Mouse (Mus musculus): ENCODE data around the gene Prkrip1. TPM values are rescaled to one million over a fixed set of nuclear protein-coding genes. Genes with fewer than 3 reads are reported as not detected.
"Not testable (repeated sequence)": the region's sequence is repeated elsewhere in the genome, so short reads cannot be mapped to it uniquely, and the experiment has no call there.

Prkrip1 gene
- total RNA-seq, 2 experiments from 2014 or later: 32.8 to 42.6 TPM

DNA sequence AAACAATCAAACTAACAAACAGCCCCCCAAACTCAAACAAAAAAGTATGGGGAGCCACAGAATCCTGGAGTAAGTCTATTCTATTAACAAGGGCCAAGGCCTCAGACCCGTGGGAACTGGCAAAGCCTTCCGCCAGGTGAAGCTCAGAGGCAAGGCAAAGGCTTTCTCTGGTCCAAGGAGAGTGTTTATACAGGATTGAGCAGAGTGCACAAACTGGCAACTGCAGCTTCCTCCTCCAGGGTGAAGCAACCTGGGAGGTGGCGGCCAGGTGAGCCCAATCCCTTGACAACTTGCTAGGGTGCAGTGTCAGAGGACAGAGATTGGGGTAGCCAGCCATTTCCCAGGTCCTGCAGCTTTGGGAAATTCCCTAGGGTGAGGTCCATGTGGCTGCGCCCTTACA lies 31.5 kb downstream of the Prkrip1 start:
- DNase-seq (ENCODE audit: extremely low spot score in 1 of 2, low spot score in 1 of 2): no peak

DNA sequence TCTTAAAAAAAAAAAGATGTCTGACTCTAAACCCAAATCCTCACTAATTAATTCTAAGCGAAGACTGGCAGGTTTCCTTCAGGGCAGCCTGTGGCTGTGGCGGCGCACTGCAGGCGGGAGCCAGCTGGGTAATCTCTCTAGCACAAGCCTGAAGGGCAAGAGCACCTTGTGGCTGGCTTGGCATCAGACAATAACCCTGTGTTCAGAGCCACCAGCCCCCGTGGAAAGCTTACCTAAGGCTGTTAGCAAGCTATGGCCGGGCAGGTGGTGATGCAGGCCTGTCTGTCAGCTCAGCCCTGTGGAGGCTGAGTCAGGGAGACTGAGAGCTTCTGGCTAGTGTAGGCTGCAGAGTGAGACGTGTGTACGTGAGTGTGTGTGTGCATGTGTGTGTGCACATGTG lies 33.5 kb downstream of the Prkrip1 start:
- DNase-seq (ENCODE audit: extremely low spot score in 1 of 2, low spot score in 1 of 2): no peak

DNA sequence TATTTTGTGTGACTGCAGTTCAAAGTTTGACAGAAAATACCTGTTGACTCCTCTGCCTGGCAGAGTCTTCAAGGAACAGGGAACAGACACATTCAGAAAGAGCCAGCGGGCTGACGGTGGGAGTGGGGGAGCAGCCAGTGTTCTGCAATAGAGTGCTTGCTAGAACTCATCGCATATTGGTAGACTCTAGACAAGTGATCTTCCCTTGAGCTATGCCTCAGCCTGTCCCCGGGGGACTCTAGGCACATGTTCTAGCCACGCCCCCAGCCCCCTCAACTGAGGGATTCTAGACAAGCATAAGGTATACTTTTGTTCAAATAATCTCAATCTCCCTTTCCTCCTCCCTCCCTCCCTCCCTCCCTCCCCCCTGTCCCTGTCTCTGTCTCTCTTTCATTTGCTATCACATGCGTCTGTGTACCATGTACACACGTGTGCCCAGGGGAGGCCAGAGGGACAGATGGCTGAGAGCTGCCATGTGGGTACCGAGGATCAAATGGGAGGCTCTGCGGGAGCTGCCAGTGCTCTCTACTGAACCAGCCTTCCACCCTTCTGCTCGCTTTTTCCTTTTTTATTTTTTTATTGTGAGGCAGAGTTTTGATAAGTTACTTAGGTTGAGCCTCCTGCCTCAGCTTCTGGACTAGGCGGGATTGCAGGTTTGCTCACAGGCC lies 34.8 kb downstream of the Prkrip1 start:
- no peak for DNase-seq (ENCODE audit: extremely low spot score in 1 of 2, low spot score in 1 of 2)

DNA sequence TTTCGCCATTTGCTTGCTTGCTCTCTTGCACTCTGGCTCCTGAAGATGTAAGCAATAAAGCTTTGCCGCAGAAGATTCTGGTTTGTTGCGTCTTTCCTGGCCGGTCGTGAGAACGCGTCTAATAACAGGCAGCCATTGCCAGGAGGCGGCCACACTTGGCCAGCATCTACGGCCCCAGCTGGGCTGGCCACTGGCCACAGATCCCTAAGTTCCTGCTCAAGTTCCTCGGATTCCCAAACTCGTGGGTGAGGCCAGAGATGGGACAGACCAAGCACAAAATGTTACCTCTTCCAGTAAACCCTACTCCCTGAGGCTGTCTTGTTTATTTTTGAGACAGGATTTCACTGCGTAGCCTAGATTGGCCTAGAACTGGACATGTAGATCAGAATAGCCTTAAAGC lies 38.7 kb downstream of the Prkrip1 start:
- not testable (repeated sequence) for DNase-seq (ENCODE audit: extremely low spot score in 1 of 2, low spot score in 1 of 2)

DNA sequence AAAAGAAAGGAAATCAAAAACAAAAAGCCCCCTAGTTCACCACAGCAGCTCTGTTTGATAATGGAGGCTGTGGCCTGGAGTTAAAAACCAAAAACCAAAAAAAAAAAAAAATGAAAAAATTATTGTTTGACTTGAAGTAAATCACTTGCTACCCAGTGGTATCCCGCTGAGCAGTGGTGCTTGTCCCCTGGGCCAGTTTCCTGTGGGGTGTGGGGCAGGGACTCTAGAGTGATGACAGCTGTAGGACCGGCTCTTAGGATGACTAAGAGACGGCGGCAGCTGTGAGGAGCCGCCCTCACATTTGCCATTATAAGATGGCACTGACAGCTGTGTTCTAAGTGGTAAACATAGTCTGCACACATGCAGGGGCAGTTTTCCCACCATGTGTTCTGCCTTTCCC lies 43.4 kb downstream of the Prkrip1 start:
- DNase-seq (ENCODE audit: extremely low spot score in 1 of 2, low spot score in 1 of 2): no peak

DNA sequence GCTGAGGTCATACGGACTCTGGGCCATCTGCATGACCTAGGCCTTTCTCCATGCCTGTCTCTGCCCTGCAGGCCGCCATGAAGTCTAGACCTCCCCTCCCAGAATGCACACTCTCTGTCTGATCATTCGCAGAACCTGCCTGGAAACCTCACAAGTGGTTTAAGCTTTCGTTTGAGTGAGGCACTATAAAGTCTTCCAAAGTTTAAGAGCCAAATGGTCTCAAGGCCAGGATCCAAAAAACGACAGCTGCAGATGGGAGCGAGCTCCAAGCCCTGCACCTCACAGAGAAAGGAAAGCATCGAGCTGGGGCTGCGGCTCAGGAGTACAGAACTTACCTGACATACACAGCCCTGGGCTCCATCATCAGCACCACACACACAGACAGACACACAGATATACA lies 46.4 kb downstream of the Prkrip1 start:
- DNase-seq (ENCODE audit: extremely low spot score in 1 of 2, low spot score in 1 of 2): no peak

DNA sequence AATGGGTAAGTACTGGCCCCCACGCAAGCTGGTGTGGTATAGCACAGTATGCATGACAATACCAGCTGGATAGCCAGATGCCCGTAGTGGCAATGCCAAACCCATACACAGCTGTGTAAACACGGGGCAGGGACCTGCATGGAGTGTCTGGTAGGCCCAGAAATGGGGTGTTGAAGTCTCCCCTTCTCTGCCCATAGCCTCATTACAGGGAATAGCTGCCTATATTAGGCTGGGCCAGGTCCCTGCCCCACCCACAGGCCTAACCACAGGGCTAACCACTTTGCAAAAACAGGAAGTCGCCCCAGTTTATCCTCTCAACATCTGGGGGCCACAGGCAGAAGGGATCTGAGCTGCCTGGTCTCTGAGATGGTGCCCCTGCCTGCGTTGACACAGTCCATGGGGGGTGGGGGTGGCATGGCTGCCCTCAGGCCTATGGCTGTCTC lies 49.6 kb downstream of the Prkrip1 start:
- DNase-seq (ENCODE audit: extremely low spot score in 1 of 2, low spot score in 1 of 2): not testable (repeated sequence)

DNA sequence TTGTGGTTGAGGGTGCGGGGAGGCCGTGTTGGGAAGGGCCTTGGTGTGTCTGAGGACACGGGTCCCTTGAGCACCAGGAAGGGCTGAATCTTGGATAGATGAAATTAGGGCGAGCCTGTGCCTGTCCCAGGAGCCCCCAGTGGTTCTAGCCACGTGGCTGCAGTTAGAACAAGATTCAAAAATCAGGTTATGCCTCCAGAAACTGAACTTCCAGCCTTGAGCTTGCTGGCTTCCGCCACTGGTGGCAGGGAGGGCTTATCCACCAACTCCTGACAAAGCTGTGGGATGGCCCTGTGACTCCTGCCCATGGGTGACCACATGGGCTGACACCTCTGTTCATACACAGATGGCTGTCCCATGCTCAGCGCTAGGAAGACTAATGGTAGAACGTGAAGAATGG lies 51.1 kb downstream of the Prkrip1 start:
- DNase-seq (ENCODE audit: extremely low spot score in 1 of 2, low spot score in 1 of 2): no peak

DNA sequence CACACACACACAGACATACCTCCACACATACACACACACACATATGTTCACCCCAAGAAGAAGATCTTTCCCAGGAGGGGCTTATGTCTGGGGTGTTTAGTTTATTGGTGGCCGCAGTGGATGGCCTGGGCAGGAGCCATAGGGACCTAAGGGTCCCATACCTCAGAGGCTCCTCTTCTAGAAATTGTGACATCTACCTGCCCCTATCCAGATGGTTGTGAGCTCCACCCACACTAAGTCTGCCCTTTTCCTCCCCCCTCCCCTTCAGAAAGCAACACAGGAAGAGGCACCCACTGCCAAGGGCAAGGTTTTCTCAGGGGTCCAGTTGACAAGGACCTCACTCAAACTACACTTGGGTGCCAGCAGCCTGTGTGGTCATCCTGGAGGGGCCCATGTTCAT lies 51.8 kb downstream of the Prkrip1 start:
- no peak for DNase-seq (ENCODE audit: extremely low spot score in 1 of 2, low spot score in 1 of 2)

DNA sequence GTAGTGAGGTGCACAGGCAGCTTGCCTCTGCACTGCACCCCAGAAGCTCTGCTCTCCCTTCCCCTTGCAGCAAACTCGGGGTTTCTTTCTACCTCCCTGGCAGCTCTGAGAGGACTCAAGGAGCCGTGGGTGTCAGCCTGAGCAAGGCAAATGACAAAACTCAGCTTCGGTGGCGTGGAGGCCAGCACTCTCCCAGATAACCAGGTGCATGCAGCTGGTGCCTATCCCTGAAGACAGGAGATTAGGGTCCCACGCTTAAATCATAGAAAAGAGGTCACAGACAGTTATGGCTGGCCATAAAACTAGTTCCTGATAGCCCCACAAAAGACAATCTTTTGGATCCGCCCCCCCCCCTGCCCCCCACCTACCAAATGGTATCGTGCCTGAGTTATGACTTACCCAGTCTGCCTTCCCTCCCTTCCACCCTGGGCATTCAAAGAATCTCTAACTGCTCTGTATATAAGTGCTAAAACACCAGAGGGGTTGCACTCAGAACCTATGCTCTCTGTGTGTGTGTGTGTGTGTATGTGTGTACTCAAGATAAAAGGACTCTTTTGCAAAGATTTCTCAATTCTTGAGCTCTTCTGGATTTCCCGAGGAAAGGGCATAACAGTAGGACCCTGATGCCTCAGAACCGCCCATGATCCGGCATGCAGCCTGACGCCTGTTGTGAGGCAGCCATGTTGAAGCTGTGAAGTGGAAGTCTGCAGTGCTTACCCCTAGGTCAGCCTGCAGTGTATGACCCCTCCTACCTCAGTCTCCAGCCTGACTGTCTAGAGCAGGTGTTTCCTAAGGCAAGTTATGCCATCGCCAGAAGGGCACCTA lies 53.9 kb downstream of the Prkrip1 start:
- DNase-seq (ENCODE audit: extremely low spot score in 1 of 2, low spot score in 1 of 2): no peak

DNA sequence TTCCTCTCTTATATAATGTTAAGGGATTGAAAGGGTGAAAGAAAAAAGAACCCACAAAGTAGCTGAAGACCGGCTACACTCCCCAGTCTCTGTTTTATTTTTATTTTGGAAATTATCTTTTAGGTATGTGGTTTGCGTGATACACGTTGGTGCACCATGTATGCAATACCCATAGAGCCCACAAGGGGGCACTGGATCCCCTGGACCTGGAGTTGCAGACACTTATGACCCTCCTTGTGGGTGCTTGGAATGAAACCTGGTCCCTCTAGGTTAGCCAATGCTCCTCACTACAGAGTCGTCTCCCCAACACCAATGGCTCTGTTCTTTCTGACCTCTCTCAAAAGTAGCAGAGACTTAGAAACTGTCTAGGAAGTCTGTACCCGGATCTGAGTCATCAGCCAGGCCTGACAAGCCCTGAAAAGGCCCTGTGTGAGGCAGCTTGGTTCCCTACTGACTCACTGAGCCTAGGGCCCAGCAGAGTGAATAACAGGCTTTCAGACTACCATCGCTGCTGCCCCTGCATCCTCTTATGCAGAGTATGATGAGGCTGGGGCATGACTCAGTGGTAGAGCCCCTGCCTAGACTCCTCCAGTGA lies 55.5 kb downstream of the Prkrip1 start:
- DNase-seq (ENCODE audit: extremely low spot score in 1 of 2, low spot score in 1 of 2): no peak

DNA sequence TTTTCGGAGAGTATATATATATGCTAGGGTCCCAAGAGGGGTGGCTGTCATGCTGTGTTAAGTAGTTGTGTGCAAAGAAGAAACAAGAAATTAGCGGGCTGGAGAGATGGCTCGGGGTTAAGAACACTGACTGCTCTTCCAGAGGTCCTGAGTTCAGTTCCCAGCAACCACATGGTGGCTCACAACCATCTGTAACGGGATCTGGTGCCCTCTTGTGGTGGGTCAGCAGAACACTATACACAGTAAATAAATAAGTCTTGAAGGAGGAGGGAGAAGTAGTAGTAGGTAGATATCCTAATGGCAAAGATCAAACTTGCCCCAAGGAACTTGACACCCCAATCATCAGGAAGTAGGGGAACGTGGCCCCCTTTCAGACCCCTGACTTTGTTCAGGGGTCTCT lies 56.0 kb downstream of the Prkrip1 start:
- no peak for DNase-seq (ENCODE audit: extremely low spot score in 1 of 2, low spot score in 1 of 2)

DNA sequence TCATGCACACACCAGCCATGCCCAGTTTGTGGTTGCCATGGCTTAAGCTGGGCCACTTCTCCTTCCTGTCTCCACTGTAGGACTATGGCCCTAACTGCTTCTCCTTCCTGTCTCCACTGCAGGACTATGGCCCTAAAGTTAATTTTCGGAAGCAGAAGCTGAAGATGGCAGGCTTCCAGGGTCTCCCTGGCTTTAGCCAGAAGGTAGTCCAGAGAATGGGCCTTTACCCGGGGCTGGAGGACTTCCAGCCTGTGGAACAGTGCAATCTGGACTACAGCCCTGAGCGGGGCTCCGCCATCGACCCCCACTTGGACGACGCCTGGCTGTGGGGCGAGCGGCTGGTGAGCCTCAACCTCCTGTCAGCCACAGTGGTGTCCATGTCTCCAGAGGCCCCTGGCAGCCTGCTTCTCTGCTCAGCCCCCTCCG lies 58.7 kb downstream of the Prkrip1 start:
- DNase-seq (ENCODE audit: extremely low spot score in 1 of 2, low spot score in 1 of 2): peak in 1 of 2 experiments; percentile 28

DNA sequence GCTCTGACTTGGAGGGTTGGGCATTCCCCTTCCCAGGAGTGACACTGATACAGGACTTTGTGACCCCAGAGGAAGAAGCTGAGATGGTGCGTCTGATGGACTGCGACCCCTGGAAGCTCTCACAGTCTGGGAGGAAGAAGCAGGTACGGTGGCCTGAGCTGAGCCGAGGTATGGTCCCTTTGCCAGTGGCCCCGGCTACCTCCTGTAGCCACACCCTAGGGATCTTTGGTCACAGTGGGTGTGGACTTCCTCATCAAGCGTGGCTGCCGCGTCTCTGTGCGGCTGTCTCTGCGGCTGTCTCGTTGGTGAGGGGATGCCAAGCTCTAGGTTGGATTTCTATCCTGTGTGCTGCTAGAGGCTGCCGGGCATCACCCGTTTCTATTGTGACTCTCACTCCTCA lies 59.4 kb downstream of the Prkrip1 start:
- no peak for DNase-seq (ENCODE audit: extremely low spot score in 1 of 2, low spot score in 1 of 2)

DNA sequence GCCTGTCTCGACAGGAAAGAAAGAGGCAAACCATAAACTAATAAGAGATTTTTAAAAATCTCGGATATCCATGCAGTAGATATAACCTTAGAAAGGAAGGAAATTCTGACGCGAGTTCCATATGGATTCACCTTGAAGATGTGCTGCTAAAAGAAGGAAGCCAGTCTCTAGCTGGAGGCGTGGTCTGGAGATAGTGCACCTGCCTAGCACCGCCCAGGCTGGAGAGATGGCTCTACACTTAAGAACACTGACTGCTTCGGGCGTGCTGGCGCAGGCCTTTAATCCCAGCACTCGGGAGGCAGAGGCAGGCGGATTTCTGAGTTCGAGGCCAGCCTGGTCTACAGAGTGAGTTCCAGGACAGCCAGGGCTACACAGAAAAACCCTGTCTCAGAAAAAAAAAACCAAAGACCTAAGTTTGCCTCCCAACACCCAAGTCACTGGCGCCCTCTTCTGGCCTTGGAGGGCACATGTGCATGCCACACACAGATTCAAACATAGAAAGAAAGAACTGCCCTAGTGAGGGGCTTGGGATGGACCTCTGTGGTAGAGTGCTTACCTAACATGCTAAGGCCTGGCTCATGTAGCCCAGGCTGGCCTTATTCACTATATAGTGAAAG lies 61.0 kb downstream of the Prkrip1 start:
- peak in 1 of 2 experiments; percentile 50 for DNase-seq (ENCODE audit: extremely low spot score in 1 of 2, low spot score in 1 of 2)

DNA sequence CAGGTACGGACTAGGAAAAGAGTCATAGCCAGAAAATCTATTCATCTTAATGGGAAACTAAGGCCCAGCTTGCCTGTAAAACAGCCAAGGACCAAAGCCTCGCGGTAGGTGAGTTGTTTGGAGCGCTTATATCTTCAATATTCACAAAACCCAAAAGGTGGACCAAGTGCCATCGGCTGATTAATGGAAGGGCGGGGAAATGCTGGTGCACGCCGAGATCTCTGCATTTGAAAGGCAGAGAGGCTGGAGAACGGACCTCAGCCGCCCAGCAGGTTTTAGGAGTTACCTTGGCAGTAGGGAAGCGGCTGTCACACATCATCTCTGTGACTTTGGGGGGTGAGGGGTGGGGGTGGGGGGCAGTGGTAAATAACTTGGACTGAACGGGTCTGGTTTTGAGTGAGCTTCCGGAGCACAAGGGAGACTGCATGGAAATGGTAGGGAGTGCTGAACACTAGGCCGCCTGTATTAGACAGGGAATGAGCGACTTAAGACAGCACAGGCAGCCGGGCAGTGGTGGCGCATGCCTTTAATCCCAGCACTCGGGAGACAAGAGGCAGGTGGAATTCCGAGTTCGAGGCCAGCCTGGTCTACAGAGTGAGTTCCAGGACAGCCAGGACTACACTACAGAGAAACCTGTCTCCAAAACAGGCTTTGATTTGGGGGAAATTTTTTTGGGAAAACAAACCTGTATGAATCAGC lies 62.3 kb downstream of the Prkrip1 start:
- no peak for DNase-seq (ENCODE audit: extremely low spot score in 1 of 2, low spot score in 1 of 2)

DNA sequence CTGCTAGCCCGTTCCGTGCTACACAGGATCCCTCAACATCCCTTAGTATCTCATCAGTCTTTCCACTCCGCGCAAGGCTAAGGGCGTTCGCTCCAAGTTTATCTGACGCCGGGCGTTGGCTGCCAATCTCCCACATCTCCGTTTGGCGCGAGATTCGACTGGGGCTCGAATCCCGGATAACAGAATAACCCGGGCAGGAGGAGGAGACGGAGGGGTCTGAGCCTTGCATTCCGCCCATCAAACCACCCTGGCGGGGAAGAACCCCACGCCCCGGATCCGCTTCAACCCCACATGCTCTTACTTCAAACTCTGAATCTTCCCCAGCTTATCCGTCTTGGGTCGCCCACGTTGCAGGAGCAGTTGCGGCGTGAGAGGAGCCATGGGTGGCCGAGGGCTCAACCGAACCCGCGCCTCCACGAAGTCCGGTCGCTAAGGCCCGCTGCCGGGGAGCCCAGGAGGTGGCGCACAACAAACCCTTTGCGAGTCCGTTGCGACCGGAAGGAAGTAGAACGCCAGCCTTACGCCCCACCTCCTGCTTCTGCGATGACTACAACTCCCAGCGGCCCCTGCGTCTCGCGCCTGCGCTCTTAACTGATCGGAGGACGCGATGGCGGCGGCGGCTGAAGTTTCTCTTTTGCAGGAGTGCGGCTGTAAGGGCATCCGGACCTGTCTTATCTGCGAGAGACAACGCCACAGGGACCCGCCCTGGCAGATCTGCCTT lies 63.0 kb downstream of the Prkrip1 start, which contains the start of the genes Lrwd1 and Alkbh4:
Lrwd1 (minus strand) TSS at position 504 of the 721 bp plus-strand sequence.
Alkbh4 (plus strand) TSS at position 576 of the 721 bp plus-strand sequence.
- DNase-seq (ENCODE audit: extremely low spot score in 1 of 2, low spot score in 1 of 2): peak; percentile 88 to 91
